Mouse (Mus musculus) heart, adult 2 months (tissue): ENCODE data around the gene Cr1l.
A peak's percentile ranks its signal among the peaks of the same experiment; 100 is the strongest.

Experiments used
- CTCF ChIP-seq: fragments of 200-600 bp; IDR thresholded peaks from 2 replicates; pipeline ENCODE4 v1.8.1; 2022; ENCODE audit warnings: antibody characterized with exemption, mild to moderate bottlenecking, moderate library complexity
- EP300 ChIP-seq: fragments of 200-500 bp; IDR thresholded peaks from 2 replicates; pipeline ENCODE4 v1.6.1; 2011; ENCODE audit warnings: low read depth, low read length, control low read depth; ENCODE audit not compliant: insufficient read depth
- POLR2A ChIP-seq: fragments of 200-500 bp; IDR thresholded peaks from 2 replicates; pipeline ENCODE4 v1.6.1; 2011; ENCODE audit warnings: mild to moderate bottlenecking, low read depth, low read length, control low read depth; ENCODE audit not compliant: insufficient read depth

DNA sequence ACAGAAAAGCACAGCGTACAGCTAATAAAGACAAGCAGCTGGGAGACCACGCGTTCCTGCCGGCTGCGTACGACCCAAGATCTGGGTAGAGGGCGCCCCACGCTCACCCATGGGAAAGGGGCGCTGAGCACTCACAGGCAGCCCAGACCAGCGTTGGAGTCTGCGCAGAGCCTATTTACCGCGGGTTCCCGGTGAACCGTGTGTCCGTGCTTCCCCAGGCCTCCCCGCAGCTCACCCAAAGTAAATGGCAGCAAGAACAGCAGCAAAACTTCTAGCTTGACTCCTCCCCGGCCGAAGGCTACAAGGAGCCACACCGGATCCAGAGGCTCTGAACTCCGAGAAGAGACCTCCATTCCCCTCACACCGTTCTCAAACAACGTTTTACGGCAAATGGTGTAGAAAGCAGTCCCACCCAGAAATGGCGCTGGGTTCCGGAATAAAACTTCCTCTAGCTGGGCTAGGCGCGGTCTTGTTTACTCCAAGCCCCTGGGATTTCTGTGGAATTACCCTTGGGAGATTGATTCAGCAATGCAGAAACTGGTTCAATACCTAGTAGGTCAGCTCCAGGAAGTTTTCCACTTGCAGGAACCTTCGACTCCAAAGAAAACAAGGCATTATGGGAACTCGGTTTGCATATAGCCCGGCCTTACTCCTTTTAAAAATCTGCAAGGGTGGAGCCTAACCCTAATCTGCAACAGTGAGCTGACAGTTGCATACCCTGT is at the start of gene Cr1l:
- peak; percentile 79 for TF ChIP-seq CTCF
- TF ChIP-seq POLR2A = peak; percentile 81
- no peak for TF ChIP-seq EP300
